Mouse (Mus musculus) retina, adult 2 months (tissue): ENCODE data around the gene Nfkbil1.

Experiments used
- DNase-seq: peaks from one replicate; pipeline ENCODE4 v3.0.0-alpha.2; 2012; ENCODE audit warnings: low read depth, low spot score

The Nfkbil1 gene

DNA sequence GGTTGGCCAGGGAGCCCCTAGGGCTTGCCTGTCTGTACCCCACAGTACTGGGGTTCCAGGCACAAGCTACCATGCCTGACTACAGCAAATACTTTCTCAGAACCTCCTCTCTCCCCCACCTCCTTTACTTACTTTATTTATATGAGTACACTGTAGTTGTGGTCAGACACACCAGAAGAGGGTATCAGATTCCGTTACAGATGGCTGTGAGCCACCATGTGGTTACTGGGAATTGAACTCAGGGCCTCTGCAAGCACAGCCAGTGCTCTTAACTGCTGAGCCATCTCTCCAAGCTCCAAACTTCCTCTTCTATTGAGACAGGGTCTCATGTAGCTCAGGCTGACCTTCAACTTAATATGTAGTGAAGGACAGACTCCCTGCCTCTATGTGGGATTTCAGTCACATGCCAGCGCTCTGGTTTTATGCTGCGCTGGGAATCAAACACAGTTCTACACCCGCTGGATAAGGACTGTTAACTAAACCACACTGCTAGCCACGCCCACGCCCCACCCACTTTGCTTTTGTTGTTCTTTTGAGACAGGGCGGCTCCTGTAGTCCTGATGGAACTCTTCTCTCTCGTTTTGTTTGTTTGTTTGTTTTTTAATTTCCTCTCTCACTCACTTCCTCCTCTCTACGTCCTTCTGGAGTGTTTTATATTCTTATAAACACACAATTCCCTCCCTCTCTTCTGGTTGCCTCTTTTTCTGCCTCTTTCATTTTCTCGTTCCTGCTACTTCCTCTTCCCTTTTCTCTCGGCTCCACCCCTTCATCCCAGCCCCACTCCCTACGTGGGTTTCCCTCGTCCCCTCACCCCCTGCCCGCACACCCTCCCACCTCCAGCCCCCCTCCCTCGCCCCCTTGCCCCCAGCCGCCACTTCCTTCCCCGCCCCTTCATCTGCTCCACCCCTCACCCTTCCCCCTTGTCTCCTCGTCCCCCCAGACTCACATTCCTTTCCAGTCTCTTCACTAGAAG lies 49.7 kb downstream of the Nfkbil1 start:
- DNase-seq: no peak

GRCm38 (mm10) chr17:35180093-35180492 lies 55.5 kb downstream of the Nfkbil1 start:
- no peak for DNase-seq

GRCm38 (mm10) chr17:35178528-35178927 lies 57.1 kb downstream of the Nfkbil1 start:
- no peak for DNase-seq

GRCm38 (mm10) chr17:35175968-35176367 lies 59.6 kb downstream of the Nfkbil1 start, which contains the start of gene Aif1:
Aif1 (minus strand) TSS chr17:35176068.
- no peak for DNase-seq

DNA sequence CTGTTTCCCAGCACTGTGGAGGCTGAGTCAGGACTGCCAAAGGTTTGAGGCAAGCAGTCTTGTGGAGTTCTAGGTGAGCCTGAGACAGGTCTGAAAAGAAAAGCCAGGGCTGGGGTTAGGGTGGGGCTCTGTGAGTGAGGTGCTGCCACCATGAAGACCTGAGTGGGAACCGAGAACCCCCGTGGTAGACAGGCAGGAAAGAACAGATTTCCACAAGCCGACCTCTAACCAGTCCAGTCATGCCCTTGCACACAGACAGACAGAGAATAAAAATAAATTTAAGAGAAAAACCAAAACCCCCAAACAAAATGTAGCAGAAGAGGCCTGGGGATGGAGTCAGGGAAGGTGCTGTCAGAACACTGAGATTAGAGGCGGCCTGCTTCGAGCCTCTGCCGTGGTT lies 60.2 kb downstream of the Nfkbil1 start:
- no peak for DNase-seq

DNA sequence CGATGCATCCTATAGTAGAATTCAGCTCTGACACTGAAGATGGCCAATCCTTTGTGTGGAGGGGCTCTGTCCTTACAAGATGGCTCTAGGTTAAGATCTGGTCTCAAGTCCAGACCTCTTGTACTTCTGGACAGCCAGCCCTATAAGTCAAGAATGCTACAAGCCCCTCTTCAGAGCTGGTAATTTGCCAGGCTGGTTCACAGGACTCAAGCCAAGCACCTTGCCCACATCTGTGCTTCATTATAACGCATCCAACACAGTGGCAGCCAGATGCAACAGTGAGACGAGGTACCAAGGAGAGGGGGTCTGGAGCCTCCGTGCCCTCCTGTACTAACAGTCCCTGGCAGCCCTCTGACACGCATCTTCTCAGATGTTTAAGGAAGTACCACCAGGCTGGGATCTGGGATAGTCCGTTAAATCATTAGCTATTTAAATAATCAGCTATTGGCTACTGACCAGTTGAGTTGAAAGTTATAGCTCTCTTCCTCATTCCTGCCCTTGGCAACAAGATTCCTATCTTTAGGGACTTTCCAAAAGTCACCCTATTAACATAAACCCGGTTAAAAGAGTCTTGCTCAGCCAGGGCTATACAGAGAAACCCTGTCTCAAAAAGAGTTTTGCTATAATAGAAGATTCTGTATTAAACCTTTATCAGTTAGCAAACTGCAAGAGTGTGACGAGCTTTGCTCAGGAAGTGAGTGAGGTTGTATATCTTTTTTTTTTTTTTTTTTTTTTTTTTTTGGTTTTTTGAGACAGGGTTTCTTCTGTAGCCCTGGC lies 61.2 kb downstream of the Nfkbil1 start:
- no peak for DNase-seq

DNA sequence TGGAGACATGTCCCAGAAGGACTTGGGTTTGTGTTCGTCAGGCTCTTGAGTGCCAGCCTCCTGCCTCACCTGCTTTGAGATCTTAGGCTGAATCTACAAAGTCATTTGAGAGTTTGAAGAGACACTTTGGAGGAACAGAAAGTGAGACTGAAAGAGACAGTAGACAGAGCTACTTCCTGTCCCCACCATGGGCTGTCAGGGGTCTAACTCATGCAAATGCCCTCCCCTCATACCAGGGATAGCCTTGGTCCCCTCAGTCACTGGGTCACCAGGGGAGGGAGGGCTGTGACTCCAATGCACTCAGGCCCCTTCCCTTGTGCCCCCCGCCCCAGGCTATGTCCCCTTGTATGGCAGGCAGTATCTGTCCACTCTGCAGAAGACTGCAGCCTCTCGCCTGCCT lies 62.3 kb downstream of the Nfkbil1 start:
- no peak for DNase-seq

GRCm38 (mm10) chr17:35172445-35173234 lies 63.0 kb downstream of the Nfkbil1 start:
- DNase-seq: no peak
